Mouse (Mus musculus): ENCODE data around the gene Cryba2. TPM values are rescaled to one million over a fixed set of nuclear protein-coding genes. Genes with fewer than 3 reads are reported as not detected.

The Cryba2 gene
- total RNA-seq (2021), result 0.44 and 1.2 TPM in 2 replicates
- long read RNA-seq, experiment 1, partial matches to known transcripts, result 0 of 1 reads
- long read RNA-seq, experiment 1, other reads (novel, unspliced or antisense), result 0 of 1 reads
- long read RNA-seq, experiment 2, partial matches to known transcripts, result 1 of 4 reads
- long read RNA-seq, experiment 2, other reads (novel, unspliced or antisense), result 0 of 4 reads

GRCm38 (mm10) chr1:74893134-74893855, at the start of gene Cryba2:
Gene Cryba2 (minus strand): TSS chr1:74893143.
- peak; percentile 70 for DNase-seq

- no peak for DNase-seq
These were observed 48.9 kb upstream of the Cryba2 start for GRCm38 (mm10) chr1:74941651-74942360.

DNA sequence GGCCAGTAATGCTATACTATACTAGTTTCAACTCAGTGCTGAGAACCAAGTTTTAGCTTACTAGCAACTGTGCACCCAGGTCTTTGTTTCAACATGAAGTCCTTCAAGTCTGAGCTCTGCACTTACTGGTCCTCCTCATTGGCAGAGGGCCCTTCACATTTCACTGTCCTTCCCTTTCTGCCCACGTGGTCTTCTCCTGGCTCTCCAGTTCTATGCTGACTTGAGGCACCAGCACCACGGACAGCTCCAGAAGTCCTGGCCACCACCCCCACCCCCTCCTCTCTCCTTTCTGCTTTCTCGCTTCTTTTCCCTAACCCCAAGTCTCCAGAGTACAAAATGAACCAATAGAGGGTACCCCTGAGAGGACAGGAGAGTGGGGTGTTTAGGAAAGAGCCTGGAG, 46.8 kb upstream of the Cryba2 start:
- DNase-seq, result peak; percentile 39

DNA sequence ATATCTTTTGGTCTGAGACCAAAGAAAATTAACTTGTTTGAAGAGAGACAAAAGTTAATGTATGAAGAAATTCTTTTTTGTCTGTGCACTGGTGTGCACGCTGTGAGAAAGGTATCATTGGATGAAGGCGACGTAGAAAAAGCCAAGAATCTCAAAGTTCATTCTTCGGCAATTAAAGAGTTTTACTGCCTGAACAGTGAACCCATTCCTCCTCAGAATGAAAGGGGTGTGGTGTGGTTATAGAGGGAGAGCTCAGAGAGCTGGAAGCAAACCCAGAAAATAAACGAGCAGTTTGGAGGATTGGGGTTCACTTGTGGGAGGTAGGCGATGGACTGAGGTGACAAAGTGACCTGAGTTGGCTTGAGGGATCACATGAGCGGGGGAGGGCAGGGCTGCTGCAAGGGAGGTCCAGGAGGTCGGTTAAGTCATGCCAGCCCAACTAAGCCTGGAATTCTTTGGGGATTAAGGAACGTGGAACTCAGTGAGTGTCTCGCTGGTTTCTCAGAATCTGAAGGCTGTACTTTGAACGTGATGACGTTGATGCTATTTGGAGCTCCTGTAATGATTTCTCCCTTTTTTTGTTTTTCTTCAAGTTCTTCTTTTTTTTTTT, 43.4 kb upstream of the Cryba2 start:
- no peak for DNase-seq

DNA sequence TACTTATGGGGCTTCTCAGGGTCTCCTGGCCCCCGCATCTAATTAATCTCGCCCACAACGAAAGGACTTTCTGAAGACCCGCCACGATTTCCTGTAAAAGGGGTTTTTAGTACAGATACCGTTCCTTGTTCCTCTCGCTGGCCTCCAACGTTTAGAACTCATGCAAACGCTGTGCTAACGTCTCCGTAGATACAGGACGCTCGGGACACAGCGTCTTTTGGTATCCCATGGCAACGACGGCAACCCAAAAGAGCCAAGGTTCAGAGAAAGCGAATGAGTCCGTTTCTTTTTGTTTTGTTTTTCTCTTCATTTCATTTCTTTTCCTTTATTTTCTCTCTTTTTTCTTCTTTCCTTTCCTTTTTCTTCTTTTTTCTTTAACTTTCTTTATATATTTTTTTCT, 42.5 kb upstream of the Cryba2 start, which contains the start of gene Cfap65:
TSS of gene Cfap65 (minus strand) at position 198 of the 400 bp plus-strand sequence.
- DNase-seq, result peak; percentile 76

DNA sequence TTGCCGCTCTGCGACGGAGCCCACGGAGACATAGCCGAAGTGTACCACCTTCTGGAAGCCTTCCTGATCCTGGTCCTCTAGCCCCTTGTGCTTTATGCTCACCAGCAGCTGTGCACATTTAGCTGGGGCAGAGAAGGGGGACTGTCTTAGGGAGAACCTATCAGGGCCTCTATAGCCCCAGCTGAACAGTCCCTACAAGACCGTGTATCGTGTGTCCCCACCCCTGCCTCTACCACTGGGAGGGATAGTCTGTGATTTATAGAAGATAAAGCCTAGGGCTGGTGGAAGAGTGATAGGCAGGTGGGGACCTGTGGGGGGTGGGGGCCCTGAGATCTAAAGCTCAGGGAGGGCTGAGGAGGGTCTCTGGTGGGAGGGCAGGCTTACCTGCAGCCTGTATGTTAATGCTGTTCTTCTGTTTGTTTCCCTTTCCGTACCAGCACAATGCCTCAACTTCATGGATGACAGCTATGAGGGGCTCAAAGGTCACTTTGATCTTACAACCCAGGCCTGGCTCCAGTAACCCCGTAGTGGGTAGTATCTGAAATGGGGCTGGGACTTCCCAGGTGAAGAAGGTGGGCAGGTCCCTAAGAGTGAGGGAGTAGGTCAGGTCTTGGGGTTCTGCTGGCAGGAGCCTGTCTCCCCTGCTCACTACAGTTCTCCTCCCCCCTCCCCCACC, 34.8 kb upstream of the Cryba2 start:
- DNase-seq, result no peak

DNA sequence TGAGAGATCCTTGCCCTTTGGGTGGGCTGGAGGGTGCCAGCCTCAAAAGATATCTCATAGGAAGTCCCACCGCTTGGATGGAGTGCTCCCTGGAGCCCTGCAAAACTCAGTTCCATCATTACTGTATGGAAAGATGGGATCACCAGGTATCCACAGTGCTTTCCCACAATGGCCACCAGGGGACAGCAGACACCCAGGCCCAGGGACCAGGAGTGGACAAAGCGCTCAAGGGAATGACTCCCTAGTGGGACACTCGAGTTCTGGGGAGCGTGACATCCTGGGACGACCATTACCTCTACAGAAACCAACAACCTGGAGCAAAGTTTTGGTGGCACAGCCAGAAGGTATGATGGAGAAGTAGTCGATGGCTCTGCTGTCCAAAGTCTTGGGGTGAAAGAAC, 33.8 kb upstream of the Cryba2 start:
- DNase-seq, result peak; percentile 72

DNA sequence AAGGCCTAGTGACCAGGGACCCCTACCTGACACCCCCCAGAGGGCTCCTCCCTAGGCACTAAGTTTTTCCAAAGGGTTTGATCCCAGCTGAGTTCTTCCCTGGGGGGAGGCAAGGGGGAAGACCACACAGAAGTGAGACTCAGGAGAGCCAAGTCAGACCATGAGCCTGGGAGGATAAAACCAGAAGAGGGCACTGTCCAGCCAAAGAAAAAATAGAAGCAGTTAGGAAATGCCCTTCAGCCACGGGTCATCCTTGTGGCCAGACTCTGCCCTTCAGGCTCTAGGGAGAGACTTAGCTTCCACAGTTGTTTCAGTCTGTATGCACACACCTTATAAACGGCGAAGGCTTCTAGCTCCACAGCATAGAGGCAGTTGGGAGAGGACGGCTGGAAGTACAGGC, 31.5 kb upstream of the Cryba2 start:
- DNase-seq, result no peak

DNA sequence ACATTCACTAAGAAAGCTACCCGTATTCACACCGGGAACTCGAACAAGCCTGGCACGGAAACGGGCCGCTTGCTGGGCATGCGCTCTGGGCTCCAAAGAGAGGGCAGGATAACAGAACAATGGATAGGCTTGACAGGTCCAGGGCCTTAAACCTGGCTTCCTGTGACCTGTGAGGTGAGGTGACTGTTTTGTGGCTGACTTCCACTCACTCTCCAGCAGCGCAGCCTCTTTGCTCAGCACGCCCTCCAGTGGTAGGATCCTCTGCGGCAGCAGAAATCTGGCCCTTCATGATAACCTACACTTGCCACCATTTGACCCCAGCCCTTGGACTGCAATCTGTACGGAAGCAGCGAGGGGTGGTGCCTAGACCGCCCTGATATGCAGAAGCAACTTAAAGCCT, 22.8 kb upstream of the Cryba2 start:
- peak; percentile 45 for DNase-seq

DNA sequence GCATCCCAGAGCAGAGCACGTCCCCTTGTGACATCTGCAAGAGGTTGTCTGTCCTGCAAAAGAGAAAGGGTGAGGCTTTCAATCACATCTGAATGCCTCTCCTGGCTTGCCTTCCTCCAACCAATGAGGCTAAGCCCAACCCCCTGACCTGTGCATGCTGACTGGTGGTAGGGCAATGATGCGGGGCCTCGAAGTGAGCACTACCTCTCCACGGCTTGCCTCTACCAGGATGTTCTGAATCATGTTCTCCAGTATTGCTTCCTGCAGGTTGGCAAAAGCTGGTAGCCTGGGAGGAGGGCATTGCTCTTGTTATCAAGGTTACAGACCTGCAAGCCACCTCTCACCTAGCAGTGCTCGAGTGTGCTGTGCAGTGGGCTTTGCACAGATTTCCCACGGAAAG, 9.2 kb upstream of the Cryba2 start:
- peak; percentile 17 for DNase-seq

DNA sequence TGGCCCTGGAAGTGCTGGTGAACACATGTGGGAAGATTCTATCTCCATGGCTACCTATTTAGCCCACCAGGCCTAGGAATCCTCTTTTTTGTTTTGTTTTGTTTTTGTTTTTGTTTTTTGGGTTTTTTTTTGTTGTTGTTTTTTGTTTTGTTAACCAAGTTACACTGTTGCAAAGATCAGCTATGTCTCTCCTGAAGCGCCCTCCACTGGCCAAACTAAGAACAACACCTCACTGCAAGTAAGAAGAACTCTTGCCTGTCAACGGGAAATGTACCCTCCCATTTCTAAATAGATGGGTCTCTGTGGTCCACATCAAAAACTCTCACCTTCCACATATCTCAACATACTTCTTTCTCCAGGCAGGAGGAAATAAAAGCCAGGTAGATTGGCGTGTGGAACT, 8.7 kb upstream of the Cryba2 start:
- peak; percentile 74 for DNase-seq

DNA sequence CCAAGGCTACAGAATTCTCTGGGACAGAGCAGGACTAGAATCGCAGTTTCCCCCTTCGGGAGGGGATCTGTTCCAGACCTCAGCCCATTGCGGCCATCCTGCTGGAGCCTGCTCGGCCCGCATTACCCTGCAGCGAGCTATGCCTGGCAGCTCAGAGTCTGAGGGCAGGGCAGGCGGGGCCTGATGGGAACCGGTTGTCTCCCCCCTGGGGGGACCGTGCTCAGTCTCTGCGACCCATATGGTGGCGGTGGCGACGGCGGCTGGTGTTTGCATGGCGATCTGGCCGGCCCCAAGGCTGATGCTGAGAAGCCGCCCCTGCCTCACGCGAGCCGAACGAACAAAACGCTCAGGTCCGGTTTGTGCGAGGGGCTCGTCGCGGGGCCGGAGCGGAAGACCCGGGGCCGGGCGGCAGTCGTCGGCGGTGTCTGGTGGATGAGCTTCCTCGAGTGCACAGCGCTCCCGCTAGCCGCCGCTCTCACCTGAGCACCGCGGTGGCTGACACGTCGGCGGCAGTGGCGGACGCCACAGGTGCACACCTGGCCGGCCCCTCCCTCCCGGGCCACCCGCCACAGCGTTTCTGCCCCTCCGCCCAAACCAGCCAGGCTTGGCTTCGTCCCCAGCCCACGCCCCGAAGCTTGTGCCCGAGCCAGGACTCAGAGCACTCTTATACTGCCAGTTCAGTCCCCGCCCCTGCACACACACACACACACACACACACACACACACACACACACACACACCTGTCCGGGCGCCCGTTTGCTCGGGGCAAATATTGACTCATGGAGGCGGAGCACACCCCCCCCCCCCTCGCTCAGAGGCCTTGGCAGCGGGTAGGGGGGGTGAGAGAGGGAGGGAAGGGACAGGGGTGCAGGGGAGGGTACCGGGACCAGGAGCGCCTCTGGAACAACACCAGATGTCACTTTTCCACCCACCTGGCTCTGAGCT, 7.7 kb upstream of the Cryba2 start:
- peak; percentile 48 for DNase-seq

DNA sequence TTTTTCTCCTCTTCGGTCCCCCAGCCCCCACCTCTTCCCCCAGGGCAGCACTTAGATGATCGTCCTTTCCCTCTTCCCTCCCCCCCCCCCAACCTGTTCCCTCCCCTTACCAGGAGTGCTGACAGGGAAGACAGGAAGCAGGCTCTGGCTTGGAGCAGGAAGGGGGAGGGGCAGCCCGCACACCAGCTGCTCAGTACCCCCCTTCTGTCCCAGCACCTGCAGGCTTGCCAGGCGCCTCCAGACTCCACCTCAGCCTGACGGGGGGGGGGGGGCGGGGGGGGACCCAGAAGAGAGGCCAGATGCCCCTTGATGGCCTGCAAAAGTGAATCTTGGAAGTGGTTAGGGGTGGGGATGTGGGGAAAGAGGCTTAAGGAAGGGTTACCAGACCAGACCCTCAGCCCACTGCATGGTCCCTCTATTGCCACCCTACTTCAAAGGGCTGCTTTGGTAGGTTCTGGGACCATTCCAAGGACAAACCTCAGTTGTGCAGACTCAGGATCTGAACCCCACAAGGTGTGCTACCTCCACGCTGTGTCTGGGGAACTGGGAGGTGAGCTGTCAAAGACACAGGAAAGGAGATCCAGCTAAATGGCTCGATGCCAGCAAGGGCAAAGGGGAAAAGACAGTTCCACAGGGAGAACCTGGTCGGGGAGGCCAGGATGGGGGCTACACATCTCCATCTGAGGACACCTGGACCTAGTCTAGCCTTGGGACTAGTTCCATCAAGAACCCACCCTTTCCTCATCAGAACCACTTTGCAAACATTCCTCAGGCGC, 5.9 kb upstream of the Cryba2 start:
- peak; percentile 43 for DNase-seq

DNA sequence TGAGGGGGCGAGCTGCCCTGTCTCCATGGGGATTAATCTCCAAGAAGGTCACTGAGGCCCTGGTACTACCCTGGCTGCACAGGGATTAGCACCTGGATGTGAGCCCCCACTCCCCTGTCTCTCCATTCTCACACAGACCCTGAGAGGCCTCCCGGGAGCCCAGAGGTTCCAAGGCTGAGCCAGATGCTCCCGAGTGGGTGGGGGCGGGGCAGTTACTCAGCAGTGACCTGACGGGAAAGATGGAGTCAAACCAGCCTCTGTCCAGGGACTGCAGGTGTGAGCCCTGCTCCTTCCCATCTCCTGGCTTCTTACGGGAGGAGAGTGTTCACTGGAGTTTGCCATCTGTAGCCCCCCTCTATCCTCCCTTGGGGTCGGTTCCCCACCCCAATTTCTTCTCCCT, 5.0 kb upstream of the Cryba2 start:
- DNase-seq, result peak; percentile 19

- peak; percentile 83 for DNase-seq
These were observed 2.0 kb upstream of the Cryba2 start for GRCm38 (mm10) chr1:74894966-74895365.

DNA sequence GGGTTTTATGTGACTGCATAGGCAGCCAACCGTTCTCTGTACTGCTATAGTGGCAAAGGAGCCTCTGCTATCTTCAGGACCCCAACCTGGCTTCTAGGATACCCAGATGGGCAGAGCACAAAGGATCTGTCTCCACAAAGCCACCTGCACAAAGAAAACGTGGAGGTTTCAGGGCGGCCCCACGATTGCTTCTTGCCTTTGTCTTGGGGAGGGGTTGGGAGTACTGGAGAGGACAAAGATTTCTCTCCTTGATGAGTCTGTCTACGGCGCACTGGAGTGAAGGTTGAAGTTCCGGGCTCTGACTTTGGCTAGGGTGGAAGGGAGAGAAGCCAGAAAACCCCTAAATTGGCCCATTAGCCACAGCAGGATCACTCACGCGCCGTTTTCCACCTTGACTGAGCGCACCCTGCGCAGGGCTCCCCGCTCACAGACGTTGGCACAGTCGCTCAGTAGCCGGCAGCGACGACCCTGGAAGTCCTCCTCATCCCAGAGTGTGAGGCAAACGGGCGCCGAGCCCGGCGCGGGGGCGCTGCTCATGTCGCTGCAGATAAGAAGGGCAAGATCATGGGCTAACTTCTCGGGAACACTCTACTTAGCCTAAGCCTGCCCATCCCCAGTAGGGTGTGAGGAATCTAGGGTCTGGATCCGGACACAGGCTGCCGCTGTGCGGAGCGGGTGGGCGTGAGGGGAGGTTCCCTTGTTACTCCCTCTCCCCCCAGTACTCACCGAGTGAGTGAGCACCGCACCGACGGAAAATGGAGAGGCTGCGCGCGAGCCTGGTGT, 401 bp downstream of the Cryba2 start:
- DNase-seq, result no peak

- peak; percentile 68 for DNase-seq
These were observed 1.4 kb downstream of the Cryba2 start for GRCm38 (mm10) chr1:74891513-74891912.

- no peak for DNase-seq
These were observed 7.4 kb downstream of the Cryba2 start, which contains the start of gene Fev for GRCm38 (mm10) chr1:74885369-74886042. Gene Fev (minus strand): TSS chr1:74885419.

Data from adrenal gland, postnatal 14 days (tissue).